Mouse (Mus musculus) urinary bladder, postnatal 4 days (tissue): ENCODE results near the gene Tanc1.

Source experiments
- DNase-seq, 2 experiments: peaks; one replicate each; pipeline ENCODE4 v3.0.0; 2021 to 2022; ENCODE audit warnings: low spot score in 2 of 2

The Tanc1 gene

DNA sequence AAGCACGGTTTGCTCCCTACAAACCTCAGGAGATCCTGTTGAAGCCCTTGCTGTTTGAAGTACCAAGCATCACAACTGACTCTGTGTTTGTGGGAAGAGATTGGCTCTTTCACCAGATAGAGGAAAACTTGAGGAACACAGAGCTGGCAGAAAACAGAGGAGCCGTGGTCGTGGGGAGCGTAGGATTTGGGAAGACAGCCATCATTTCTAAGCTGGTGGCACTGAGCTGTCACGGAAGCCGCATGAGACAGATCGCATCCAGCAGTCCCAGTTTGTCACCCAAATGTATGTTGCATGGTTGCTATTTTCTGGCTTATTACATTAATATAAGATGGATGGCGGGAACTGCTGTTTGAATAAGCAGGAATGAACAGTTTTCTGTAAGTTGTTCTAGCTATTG lies 179.8 kb downstream of the Tanc1 start:
- DNase-seq = no peak

DNA sequence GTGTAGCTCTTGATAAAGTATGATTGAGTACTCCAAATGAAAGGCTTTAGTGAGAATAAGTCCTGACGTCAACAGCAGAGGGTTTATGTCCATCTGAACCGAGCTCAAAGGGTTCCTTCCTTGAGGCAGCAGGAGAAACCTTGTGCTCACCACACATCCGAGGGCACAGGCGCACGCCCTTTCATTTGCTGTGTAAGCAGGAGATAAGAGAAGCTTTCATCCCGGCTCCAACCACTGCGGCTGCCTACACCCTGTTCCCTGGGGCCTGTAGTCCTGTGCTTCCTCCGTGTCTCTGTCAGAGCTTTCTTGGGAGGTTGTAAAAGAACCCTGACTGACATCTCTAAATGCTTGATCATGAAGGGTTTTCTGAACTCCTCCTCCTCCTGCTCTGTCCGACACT lies 181.5 kb downstream of the Tanc1 start:
- DNase-seq = no peak

DNA sequence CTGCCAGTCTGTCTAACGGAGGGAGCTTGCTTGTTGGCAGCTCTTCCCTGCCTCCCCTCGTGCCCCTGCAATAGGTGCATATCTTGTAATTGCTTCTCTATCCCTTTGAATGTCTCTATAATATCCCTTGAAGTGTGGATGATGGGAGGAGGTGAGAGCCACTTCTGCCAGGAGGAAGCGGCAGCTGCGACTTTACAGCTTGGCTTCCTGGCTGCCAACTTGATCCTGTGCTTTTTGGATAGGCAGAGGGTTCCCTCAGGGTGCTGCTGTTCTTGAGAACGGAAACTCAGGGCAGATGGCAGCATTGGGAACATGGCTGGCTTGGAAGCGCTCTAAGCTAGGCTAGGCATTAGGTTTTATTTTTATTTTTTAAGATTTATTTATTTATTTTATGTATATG lies 183.0 kb downstream of the Tanc1 start:
- DNase-seq = no peak

DNA sequence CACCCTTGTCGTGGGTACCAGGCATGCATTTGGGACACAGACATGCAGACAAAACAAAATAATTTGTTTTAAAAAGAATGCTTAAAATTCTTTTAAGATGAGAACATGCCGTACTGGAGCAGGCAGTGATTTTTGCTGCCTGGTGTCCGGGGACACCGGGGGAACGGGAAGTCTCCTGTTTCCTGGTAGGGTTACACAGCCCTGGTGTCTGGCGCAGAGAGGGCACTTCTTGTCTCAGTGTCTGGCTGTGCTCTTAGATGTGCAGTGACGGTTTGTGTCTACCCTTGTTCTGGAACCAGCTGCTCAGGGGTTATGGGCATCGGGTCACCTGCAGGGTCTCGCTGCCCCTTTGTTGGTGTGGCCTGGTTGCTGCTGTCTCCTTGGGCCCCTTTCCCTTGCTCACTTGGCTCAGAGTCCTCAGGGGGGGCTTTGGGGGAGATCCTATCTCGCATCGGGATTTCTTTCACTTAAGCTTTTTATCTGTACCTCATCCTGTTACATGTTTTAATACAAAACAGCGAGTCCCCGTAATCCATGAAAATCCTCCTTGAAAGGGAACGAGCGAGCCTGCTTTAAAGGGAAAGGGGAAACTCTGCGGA lies 187.2 kb downstream of the Tanc1 start:
- DNase-seq = no peak

DNA sequence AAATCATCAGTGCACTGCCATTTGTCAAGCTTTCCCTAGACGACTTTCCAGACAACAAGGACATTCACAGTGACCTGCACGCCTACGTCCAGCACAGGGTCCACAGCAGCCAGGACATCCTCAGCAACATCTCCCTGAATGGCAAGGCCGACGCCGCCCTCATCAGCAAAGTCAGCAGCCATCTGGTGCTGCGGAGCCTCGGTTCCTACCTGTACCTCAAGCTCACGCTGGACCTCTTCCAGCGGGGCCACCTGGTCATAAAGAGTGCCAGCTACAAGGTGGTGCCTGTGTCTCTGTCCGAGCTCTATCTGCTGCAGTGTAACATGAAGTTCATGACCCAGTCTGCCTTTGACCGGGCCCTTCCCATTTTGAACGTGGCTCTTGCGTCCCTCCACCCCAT lies 187.7 kb downstream of the Tanc1 start:
- no peak for DNase-seq

DNA sequence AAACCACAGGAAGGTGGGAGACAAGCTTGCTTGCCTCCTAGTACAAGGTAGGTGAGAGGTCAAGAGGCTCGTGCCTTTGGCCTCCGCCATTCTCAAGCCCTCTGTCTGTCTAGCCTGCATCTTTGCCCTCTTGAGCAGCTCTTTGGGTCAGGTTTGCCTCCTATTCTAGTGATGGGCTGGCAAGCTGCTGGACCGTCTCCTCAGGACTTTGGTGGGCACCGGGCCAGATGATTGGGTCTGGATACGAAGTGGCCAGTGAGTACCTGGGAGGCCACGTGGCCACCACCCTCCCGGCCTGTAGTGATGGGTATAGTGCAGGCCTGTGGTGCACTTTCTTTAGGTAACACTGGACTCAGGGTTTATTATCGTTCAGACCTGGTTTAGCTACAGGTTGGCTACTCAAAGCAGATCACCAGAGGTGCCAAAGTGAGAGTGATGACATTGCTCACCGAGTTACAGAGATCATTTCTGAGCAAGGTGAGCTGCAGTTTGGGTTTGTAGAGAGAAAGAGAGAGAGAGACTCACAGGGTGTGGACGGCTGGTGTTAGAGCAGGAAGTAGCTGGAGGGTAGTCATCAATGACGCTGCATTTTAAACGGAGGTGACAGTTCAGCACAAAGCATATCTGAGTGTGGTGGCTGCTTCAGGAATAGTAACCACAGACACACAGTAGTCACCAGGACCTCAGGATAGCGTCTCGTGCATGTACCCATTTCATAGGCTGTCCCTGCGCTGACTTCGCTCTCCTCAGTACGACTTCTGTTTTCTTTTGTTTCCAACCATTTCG lies 188.8 kb downstream of the Tanc1 start:
- DNase-seq = no peak

DNA sequence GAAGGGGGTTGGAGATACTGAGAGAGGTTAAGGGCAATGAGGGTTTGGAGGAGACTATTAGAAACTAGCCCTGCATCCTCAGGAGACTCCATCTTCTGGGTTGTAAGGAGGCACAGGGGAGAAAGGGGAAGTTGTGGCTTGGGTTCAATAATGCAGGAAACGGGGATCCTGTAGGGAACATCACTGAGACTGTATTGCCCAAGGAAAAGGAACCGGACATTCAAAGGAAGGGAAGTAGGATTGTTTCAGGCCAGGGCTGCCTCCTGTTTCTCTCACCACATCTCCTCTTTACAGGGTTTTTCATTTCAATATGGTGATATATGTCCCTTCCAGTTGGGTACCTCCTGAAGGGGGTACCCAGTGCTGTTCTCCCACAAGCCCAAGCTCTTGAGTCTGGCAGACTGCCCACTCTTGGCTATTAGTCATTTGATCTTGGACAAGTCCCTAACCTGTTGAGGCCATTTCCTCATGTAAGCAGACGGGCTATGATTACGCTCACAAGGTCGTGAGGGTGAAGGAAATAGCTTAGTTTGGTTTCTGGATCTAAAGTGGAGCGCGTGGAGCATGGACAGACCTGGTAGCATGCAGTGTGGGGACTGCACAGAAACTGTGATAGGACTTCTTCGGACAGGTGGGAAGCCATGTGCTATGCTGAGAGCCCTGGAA lies 191.0 kb downstream of the Tanc1 start:
- no peak for DNase-seq

DNA sequence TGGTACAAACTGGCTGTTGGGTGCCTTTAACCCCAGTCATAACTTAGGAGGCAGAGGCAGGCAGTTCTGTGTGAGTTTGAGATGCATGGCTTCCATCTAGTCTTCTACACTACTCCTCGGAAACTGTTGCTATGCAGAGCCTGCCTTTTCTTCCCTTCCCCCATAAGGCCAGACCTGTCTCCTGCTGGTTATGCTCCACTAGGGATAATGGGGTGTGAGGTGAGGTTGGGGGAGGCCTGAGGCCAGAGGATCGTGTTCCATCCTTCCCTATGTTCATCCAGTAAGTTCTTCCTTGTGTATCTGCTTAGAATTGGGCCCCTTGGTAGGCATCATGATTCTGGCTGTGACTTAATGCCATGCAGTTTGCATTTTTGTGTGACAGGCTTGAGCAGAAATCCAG lies 193.8 kb downstream of the Tanc1 start:
- DNase-seq = no peak

DNA sequence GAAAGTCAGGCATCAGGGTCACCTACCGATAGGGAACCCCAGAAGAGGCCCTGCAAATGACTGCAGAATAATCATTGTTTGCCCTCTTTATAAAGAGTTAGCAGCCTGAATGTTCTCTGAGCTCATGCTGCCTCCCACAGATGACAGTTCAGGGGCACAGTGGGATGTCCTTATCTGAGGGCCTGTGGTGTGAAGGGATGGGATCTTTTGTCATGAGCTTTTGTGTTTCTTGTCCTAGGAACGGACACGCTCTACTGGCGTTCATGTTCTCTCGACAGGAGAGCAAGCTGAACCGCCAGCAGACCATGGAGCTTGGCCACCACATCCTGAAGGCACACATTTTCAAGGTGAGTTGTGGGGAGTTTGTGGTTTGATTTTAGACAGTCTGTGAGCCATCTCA lies 194.2 kb downstream of the Tanc1 start:
- DNase-seq = no peak

DNA sequence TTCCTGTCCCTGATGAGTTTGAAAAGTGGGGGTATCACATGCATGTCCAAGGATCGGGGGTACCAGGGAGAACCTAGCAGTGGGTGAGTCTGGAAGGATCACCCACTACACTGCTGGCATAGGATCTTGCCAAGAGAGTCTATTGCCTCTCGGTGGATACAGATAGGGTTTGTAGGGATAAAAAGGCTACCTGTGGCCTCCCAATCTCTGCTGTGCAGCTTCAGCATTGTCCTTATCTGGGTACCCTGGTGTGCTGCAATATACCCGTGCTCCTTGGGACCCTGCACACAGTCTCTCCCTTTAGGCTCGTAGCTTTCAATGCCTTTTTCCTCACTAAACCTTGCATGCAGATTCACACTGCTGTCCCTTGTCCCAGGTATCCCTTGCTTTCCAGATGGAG lies 196.8 kb downstream of the Tanc1 start:
- no peak for DNase-seq

DNA sequence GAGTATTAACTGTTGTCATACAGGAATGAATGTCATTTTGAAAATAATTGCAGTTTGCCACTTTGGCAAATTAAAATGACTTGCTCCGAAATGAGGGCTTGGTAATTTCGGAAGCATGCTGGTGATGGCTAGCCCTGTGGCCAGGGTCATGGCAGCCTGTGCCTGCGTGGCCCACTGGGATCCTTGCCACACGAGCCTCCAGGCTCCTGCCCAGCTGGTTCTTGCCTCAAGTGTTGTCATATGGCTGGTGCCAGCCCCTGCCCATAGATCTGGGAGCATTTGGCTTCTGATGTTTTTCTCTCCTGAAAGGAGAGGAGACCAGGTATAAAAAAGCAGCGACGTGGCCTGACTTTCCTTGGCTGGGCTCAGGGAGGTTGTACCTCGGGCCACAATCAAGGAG lies 198.2 kb downstream of the Tanc1 start:
- DNase-seq = no peak

DNA sequence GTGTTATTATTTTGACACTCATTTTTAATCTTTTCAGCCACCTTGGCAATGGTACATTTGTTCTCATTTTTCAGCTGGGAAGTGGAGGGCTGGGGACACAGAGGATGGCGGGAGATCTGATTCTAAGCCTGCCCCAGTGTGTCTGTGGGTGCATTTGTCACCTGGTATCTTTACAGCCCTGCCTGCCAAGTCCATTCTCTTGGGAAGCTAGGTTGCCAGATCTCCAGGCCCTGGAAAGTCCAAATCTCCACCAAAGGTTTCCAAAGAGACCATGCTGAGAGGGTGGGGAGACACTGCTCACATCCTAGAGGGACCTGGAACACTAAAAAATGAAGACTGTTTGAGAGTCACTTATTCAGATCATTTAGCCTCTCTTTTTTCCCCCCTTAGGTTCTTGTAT lies 199.4 kb downstream of the Tanc1 start:
- DNase-seq = no peak

DNA sequence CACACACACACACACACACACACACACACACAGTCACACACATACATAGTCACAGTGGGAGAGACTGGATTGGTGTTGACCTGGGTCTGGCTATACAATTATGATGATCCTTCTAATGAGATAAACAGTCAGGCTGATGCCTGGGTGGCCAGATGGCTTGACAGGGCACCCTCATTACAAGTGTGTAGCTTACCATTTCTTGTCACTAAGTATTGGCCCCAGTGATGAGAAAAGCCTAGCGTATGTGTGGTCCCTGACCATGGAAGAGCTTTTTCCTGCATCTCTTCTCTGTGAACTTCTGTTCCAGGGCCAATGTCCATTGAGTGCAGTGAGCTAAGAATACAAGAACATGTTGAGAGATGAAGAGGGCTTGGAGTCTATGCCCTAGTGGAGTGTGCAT lies 200.8 kb downstream of the Tanc1 start:
- no peak for DNase-seq

DNA sequence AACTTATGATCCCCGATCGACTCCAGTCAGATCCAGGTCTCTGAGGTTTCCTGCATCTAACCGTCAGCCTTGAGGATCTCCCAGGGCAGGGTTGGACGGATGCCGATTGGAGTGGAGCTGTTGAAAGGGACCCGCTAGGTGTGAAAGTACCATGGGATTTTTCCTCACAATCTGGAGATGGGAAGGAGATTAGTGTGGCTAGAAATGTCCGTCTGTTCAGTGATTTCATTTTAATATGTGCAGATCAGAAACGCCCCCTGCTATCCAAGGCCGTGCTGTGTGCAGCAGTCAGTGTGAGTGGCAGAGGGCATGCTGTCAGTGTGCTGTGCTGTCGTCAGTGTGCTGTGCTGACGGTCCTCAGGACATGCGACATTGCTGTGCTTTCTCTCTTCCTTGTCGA lies 201.6 kb downstream of the Tanc1 start:
- DNase-seq = no peak

DNA sequence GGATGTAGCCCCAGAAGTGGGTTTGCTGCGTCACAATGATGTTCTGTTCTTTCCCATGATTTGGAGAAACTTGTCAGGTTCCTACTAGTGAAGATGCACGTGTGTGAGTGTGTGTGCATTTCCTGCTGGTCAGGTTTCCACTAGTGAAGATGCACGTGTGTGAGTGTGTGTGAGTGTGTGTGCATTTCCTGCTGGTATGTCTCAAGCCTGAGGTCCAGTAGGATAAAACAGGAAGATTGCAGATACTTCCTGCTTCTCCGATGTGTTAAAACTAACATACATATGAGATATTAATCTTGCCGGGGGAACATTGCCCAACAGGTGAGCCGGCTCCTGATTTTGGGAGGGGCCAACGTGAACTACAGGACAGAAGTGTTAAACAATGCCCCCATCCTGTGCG lies 203.2 kb downstream of the Tanc1 start:
- no peak for DNase-seq

DNA sequence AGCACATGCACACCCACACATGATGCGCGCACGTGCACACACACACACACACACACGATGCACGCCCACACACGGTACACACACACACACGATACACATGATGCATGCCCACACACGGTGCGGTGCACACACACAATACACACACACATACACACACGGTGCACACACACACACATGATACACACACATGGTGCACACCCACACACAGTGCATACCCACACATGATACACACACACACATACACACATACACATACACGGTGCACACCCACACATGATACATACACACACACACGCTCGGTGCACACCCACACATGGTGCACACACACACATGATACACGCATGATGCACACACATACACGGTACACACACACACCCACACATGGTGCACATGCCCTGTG lies 206.8 kb downstream of the Tanc1 start:
- DNase-seq = no peak

DNA sequence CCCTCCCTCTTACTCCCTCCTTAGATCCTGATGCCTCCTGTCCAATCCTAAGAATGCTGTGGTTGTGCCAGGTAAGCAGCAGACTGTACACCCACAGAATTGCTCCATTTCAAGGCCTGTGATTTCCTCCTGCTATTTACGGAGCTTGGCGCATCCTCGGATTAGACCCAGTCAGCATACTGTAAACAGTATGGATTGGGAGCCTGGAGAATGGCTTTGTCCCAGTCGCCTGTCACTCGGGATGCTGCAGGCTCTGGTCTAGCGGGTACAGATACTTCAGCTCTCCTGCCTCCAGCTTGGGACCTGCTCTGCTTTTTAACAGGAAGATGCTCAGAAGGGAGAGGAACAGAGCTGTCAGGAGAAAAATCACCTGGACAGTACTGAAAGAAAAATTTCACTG lies 207.6 kb downstream of the Tanc1 start:
- no peak for DNase-seq

DNA sequence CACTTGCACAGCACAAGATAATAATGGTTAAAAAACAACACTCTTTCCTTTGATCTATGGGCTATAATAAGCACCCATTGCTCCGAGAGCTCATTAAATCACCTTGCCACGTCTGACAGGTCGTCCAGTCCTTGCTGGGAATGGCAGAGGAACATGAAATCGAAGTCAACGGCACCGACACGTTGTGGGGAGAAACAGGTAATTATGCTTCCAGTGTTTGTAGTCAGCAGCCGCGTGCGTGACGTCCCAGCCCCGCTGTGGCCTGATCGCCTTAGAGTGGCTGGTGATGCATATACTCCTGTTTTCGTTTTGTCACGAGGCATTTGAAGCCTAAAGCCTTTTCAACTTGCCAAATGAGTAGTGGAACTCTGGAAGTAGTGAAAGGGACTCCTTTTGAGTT lies 208.2 kb downstream of the Tanc1 start:
- DNase-seq = no peak

DNA sequence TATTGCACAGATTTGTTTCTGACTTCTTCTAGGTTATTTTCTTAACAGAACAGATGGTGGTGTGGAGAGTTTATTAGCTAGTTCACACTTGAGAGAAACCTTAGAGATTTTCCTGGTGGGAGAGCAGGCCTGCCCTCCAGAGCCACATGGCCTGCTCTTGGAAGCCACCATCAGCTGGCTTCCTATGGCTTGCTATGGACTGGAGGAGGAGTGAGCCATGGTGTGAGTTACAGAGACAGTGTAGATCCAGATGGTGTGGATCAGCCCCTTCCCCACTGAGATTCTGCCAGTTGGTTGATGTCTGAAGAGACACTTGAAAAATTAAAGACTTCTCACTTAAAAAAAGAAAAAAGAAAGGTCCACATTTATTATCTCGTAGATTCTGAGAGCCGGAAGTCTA lies 209.2 kb downstream of the Tanc1 start:
- no peak for DNase-seq

DNA sequence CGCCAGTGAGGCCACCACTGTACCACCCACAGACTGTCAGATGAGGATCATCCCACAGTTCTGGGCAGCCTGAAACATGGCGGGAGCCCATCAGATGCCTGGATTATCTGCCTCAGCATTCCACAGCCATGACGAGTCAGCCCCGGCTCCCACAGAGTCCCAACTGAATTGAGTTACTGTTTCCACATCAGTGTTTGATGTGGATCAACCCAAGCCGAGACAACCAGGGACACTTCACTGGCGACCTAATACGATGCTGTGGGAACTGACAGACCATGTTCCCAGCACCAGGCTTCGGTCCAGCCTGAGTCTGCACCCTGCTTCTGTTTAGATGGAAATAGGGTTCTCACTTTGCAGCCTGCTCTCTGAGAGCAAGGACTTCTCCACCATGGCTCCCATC lies 212.4 kb downstream of the Tanc1 start:
- peak in 1 of 2 experiments; percentile 42 for DNase-seq

DNA sequence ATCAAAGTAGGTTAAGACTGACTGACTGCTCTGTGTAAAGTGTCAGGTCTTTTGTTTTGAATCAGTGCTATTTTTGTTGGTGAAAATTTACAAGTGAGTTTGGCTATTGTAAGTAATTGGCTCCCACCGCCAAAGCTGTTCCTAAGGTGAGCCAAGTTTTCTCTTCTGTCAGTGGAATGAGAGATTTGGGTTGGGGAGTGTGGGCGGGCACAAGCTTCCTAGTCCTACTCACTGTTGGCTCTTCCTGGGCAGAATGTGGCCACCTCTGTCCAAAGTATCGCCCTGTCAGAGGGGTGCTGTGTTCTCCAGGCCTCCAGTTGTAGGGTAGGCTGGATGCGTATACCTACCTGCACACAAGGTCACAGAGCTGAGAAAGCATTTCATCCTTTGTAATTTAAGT lies 213.5 kb downstream of the Tanc1 start:
- DNase-seq = no peak

DNA sequence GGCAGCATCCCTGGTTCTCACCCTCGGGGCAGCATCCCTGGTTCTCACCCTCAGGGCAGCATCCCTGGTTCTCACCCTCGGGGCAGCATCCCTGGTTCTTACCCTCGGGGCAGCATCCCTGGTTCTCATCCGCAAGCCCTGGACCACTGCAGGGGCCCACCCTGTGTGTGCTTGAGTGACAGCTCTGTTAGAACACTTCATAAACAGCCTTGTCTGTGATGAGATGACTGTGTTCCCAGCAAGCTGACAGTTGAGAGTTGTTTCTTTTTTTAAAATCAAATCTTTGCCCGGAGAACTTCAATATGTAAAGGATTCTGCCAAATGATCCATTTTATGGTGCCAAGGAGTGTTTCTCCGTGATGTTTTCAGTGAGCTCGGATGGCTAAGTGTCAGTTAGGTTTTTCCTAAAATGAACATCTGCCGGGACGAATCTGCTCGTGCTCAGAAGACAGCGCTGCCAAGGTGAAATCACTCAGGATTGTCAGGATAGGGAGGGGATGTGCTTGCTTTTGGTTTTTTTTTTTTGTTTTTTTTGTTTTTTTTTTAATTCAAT lies 216.3 kb downstream of the Tanc1 start:
- DNase-seq = no peak
